Mouse (Mus musculus): ENCODE measurements at regions not wholly inside any gene's neighbourhood (a gene's known extent, or its start where the extent isn't known, plus 50 kb on each side); places are given as distances from the start of the nearest gene placed in this dataset.
"Not testable (repeated sequence)": the region's sequence is repeated elsewhere in the genome, so short reads cannot be mapped to it uniquely, and the experiment has no call there.

DNA sequence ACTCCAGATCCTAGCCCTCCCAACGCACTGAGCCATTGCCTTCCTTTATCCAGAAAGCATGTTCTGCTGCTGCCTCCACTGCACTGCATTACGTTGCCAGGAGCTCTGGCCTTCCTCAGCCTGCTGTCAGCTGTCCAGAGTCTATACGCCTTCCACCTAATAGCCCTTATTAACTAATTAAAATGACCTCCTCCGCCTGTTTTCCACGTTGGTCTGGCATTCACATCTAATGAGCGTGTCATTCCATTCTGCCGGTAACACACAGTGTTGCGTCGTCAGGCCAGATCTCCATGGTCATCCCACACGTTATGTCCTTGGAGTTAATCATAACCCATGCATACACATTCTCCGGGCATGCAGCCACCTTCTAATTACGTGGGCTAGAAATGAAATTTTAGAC lies 56.7 kb upstream of the Med4 start:
- no peak for DNase-seq

DNA sequence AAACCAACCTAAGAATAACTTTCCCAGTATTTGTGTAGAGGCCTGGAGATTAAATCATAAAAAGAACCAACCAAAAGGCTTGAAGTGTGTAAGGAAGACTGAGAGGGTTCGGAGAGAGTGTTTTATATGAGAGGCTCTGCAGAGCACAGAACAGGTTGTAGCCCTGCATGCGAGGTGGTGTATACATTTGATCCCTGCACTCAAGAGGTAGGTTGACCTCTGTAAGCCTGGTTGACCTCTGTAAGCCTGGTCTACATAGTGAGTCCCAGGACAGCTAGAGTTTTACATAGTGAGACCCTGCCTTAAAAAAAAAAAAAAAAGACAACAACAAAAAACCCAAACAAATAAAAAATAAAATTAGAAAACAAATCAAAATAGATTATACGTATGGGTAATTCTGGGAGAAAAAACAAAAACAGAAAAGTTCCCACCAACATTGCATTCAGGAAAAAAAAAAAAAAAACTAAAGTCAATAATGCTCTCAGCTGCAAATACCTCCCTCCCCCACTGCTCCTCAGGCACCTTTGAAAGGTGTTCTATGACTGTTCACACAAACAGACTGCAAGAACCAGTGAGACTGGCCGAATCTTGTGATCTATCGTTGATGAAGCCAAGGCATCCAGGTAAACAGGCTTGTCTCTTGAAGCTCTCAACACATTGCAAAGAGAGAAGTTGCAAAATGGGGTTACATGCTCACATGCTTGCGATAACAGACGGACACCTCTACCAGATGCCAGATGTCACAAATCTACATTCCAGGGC lies 57.3 kb upstream of the Med4 start:
- no peak for DNase-seq

DNA sequence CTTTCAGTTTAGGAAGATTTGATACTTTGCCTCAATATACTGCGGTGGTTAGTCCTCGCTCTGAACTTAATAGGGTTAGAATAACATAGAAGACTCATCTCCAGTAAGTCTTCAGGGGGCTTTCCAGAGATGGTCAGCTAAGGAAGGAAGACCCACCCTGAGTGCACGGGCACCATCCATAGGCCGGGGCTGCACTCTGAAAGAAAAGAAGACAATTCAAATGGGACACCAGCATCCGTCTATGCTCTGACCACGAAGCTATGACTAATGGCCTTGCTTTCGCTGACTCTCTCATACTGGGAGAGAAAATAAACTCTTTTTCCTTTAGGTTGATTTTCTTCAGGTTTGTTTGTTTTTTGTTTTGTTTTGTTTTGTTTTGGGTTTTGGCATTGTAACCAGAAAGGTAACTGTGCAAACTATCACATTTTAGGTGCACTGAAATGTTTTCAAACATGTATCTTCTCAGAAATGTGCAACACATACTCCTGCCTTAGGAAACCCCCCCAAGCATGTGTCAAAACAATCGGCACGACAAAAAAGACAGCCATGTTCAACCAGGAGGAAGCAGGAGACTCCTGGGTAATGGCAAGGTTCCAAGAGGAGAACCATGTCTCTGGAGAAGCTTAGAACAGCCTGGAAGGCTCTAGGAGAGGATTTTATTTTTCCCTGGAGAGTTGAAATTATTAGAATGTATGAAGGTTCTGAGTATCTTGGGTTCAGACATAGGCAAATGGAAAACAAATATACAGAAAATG lies 58.4 kb upstream of the Med4 start:
- no peak for DNase-seq

GRCm38 (mm10) chr14:73449901-73450495 lies 59.8 kb upstream of the Med4 start:
- DNase-seq = no peak

- DNase-seq = no peak
These were observed 60.7 kb upstream of the Med4 start for GRCm38 (mm10) chr14:73449111-73449510.

GRCm38 (mm10) chr14:73445508-73446256 lies 60.6 kb upstream of the Itm2b start:
- DNase-seq = no peak

- DNase-seq = no peak
These were observed 59.6 kb upstream of the Itm2b start for GRCm38 (mm10) chr14:73444733-73445132.

- peak in 1 of 2 experiments; percentile 7 for DNase-seq
These were observed 57.0 kb upstream of the Itm2b start for GRCm38 (mm10) chr14:73441951-73442716.

- DNase-seq = not testable (repeated sequence)
These were observed 56.3 kb upstream of the Itm2b start for GRCm38 (mm10) chr14:73441206-73441950.

GRCm38 (mm10) chr14:73439802-73440309 lies 54.8 kb upstream of the Itm2b start:
- DNase-seq = no peak

- no peak for DNase-seq
These were observed 50.8 kb upstream of the Itm2b start for GRCm38 (mm10) chr14:73435839-73436238.

Data from thymus, postnatal 36 days (tissue).